Mouse (Mus musculus): ENCODE data around the gene Cyth1. TPM values are rescaled to one million over a fixed set of nuclear protein-coding genes. Genes with fewer than 3 reads are reported as not detected.

Gene Cyth1
- polyA plus RNA-seq, 1 experiment from 2014 or later = 4.7 TPM

GRCm38 (mm10) chr11:118202410-118203233 is 45.8 kb downstream of the Cyth1 start:
- peak overlapping the region; percentile 61 for H3K4me2 ChIP-seq
- WGBS (ENCODE audit: insufficient replicate concordance) = 18% methylated on average over 19 of the region's 19 CpGs
- peak overlapping the region; percentile 36; the same call in 1 of the 2 replicates for H3K9ac ChIP-seq
- H3K9me3 ChIP-seq (replicated peaks) = no peaks in the 10 kb centered on the region
- H3K4me1 ChIP-seq = peaks cover 52% of the 10 kb centered on the region
- peak overlapping the region; percentile 39 for H3K4me3 ChIP-seq
- peaks cover 7% of the 10 kb centered on the region for H3K27me3 ChIP-seq (replicated peaks)
- H3K27ac ChIP-seq = peak overlapping the region; percentile 33; the same call in 1 of the 2 replicates
- ATAC-seq = 0 out of 2 replicates have a peak, but pooled peaks have one; percentile 49
- no peaks in the 10 kb centered on the region for H3K36me3 ChIP-seq

DNA sequence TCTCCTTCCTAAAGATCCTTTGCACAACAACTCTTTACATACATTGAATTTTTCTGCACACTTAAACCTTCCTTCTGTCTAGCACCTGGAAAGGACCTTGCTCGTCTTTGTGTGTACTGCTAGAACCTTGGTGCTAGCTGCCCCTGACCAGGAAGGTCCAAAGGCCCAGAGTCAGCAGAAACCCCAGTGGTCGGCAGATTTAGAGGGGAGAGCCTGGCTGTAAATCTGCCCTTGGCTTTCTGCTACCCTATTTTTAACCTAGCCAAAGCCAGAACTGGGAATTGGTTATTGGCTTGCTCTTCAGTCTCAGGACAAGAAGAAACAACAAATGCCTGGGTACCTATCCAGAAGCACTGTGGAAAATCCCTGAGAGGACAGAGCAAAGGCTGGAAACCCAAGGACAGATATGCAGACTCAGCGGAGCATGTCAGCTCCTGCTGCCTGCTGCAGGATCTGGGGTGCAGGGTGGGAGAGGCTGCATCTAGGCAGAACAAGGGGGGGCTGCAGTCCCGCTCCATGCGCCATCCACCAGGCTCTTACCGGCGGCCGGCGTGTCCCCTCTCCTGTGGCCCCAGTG is 46.5 kb downstream of the Cyth1 start:
- Histone ChIP-seq H3K27ac (peak overlapping the region; percentile 33; the same call in 1 of the 2 replicates), H3K36me3 (no peaks in the 10 kb centered on the region), H3K4me3 (peak overlapping the region; percentile 39), H3K4me1 (peaks cover 46% of the 10 kb centered on the region), H3K27me3 (replicated peaks) (peaks cover 7% of the 10 kb centered on the region), H3K9ac (peak overlapping the region; percentile 36; the same call in 1 of the 2 replicates), H3K4me2 (peak overlapping the region; percentile 61), H3K9me3 (replicated peaks) (no peaks in the 10 kb centered on the region)
- 46% methylated on average over 9 of the region's 9 CpGs for WGBS (ENCODE audit: insufficient replicate concordance)
- no peak for ATAC-seq

DNA sequence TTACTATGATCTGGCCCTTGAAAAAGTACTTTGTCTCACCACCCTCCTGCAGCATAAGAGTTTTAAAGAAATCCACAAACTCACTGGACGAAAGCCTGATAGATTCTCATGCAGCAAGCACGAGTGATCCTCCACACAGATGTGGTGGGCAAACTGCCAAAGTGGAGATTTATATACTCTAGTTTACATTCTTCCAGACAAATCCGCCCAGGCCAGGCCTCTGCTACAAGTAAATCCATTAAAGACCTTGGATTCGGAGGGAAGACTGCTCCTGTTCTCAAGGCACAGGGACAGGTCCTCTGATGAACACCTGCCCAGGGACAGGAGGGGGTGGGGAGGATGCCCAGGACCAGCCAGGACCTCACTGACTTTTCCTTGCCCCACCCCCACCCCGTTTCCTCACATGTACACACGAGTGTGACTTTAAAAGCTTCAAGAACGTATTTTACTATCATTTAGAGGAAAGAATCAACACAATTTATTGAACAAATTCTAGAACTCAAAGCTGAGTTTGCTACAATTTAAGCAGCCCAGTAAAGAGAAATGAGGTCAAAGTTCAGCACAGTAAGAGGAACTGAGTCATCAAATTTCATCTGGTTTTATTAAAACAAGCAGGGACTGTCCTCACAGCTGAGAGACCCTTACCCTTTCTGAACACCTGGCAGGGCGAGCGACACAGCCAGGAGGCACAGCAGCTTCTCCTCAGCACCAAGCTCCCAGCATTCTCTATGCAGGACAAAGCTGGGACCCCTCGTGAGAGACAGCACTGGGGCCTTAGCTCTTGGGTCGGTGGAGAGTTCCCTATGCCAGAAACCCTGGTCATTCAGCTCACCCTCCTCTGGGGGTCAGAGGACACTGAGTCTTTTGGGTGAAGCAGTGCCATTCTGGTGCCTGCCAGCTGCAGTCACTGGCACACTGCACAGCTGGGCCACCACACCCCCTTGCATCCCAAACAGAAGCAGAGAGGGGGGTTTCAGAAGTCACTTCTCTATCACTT is 47.3 kb downstream of the Cyth1 start:
- no peaks in the 10 kb centered on the region for H3K36me3 ChIP-seq
- H3K4me1 ChIP-seq = peaks cover 44% of the 10 kb centered on the region
- no peaks in the 10 kb centered on the region for H3K9me3 ChIP-seq (replicated peaks)
- H3K27ac ChIP-seq = no peak overlapping the region
- 40% methylated on average over 11 of the region's 11 CpGs for WGBS (ENCODE audit: insufficient replicate concordance)
- H3K27me3 ChIP-seq (replicated peaks) = peaks cover 7% of the 10 kb centered on the region
- no peak overlapping the region for H3K4me3 ChIP-seq
- no peak for ATAC-seq
- no peak overlapping the region for H3K9ac ChIP-seq
- H3K4me2 ChIP-seq = 0 out of 2 replicates have a peak overlapping the region, but pooled peaks have one; percentile 61

- WGBS (ENCODE audit: insufficient replicate concordance) = 62% methylated on average over 2 of the region's 2 CpGs
- no peak for ATAC-seq
- H3K36me3 ChIP-seq = no peaks in the 10 kb centered on the region
- H3K27me3 ChIP-seq (replicated peaks) = peaks cover 7% of the 10 kb centered on the region
- no peak overlapping the region for H3K9ac ChIP-seq
- H3K4me2 ChIP-seq = no peak overlapping the region
- H3K4me3 ChIP-seq = no peak overlapping the region
- H3K4me1 ChIP-seq = peaks cover 59% of the 10 kb centered on the region
- no peak overlapping the region for H3K27ac ChIP-seq
- H3K9me3 ChIP-seq (replicated peaks) = no peaks in the 10 kb centered on the region
These were observed 50.1 kb downstream of the Cyth1 start for GRCm38 (mm10) chr11:118198296-118198600.

- Histone ChIP-seq H3K4me1 (peaks cover 54% of the 10 kb centered on the region), H3K4me3 (no peak overlapping the region), H3K27me3 (replicated peaks) (peaks cover 7% of the 10 kb centered on the region), H3K4me2 (no peak overlapping the region), H3K27ac (no peak overlapping the region; the same call in 1 of the 2 replicates), H3K36me3 (no peaks in the 10 kb centered on the region), H3K9me3 (replicated peaks) (no peaks in the 10 kb centered on the region), H3K9ac (no peak overlapping the region)
- 64% methylated on average over 13 of the region's 13 CpGs for WGBS (ENCODE audit: insufficient replicate concordance)
- no peak; the same call in 1 of the 2 replicates for ATAC-seq
These were observed 50.7 kb downstream of the Cyth1 start for GRCm38 (mm10) chr11:118197508-118198295.

GRCm38 (mm10) chr11:118196824-118197388 is 51.5 kb downstream of the Cyth1 start:
- Histone ChIP-seq H3K27ac (no peak overlapping the region), H3K4me1 (peaks cover 46% of the 10 kb centered on the region), H3K36me3 (no peaks in the 10 kb centered on the region), H3K4me3 (no peak overlapping the region), H3K9me3 (replicated peaks) (no peaks in the 10 kb centered on the region), H3K27me3 (replicated peaks) (no peaks in the 10 kb centered on the region), H3K4me2 (no peak overlapping the region), H3K9ac (no peak overlapping the region)
- ATAC-seq = no peak
- WGBS (ENCODE audit: insufficient replicate concordance) = 62% methylated on average over 10 of the region's 10 CpGs

GRCm38 (mm10) chr11:118193390-118194147 is 54.8 kb downstream of the Cyth1 start:
- WGBS (ENCODE audit: insufficient replicate concordance) = 71% methylated on average over 14 of the region's 14 CpGs
- H3K27ac ChIP-seq = no peak overlapping the region
- ATAC-seq = no peak
- no peak overlapping the region for H3K4me2 ChIP-seq
- no peak overlapping the region for H3K4me3 ChIP-seq
- H3K4me1 ChIP-seq = peaks cover 24% of the 10 kb centered on the region
- no peaks in the 10 kb centered on the region for H3K9me3 ChIP-seq (replicated peaks)
- no peak overlapping the region for H3K9ac ChIP-seq
- no peaks in the 10 kb centered on the region for H3K27me3 ChIP-seq (replicated peaks)
- H3K36me3 ChIP-seq = 0 out of 2 replicates have a peak, but pooled peaks cover 4% of the 10 kb centered on the region

GRCm38 (mm10) chr11:118192973-118193372 is 55.4 kb downstream of the Cyth1 start:
- Histone ChIP-seq H3K4me3 (no peak overlapping the region), H3K4me2 (no peak overlapping the region), H3K27ac (no peak overlapping the region), H3K27me3 (replicated peaks) (no peaks in the 10 kb centered on the region), H3K9me3 (replicated peaks) (no peaks in the 10 kb centered on the region), H3K4me1 (peaks cover 20% of the 10 kb centered on the region), H3K9ac (no peak overlapping the region), H3K36me3 (peaks cover 4% of the 10 kb centered on the region; the same call in 1 of the 2 replicates)
- WGBS (ENCODE audit: insufficient replicate concordance) = 76% methylated on average over 5 of the region's 5 CpGs
- ATAC-seq = no peak

DNA sequence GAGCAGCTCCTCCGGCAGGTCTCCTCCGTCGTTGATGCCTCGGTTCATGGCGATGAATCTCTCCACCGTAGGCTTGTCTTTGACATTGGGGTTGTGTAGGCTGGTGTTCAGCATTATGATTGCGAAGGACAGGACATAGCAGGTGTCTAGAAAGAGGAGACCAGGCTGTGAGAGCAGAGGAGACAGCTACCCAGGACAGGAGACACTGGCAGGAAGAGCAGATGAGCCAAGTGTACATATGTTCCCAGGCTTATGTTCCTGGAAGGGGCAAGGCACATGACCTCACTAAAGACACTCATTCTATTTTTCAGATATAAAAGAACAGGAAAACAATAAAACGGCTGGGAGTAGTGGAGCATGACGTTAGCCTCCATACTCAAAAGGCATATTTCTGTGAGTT is 65.6 kb downstream of the Cyth1 start:
- no peak overlapping the region for H3K4me3 ChIP-seq
- no peak overlapping the region for H3K9ac ChIP-seq
- H3K4me2 ChIP-seq = no peak overlapping the region
- H3K27me3 ChIP-seq (replicated peaks) = no peaks in the 10 kb centered on the region
- 90% methylated on average over 9 of the region's 9 CpGs for WGBS (ENCODE audit: insufficient replicate concordance)
- peaks cover 34% of the 10 kb centered on the region; the same call in 1 of the 2 replicates for H3K36me3 ChIP-seq
- peaks cover 12% of the 10 kb centered on the region for H3K4me1 ChIP-seq
- H3K27ac ChIP-seq = no peak overlapping the region
- ATAC-seq = no peak
- H3K9me3 ChIP-seq (replicated peaks) = no peaks in the 10 kb centered on the region

GRCm38 (mm10) chr11:118182353-118182752 is 66.0 kb downstream of the Cyth1 start:
- 90% methylated on average over 4 of the region's 4 CpGs for WGBS (ENCODE audit: insufficient replicate concordance)
- H3K27ac ChIP-seq = no peak overlapping the region
- peaks cover 31% of the 10 kb centered on the region; the same call in 1 of the 2 replicates for H3K36me3 ChIP-seq
- no peak for ATAC-seq
- no peak overlapping the region for H3K9ac ChIP-seq
- no peak overlapping the region for H3K4me3 ChIP-seq
- no peaks in the 10 kb centered on the region for H3K9me3 ChIP-seq (replicated peaks)
- no peaks in the 10 kb centered on the region for H3K27me3 ChIP-seq (replicated peaks)
- peaks cover 12% of the 10 kb centered on the region for H3K4me1 ChIP-seq
- H3K4me2 ChIP-seq = no peak overlapping the region

Data from liver, embryonic 12.5 days (tissue).